Mouse (Mus musculus) limb, embryonic 12.5 days (tissue): ENCODE measurements around the gene Tnfrsf1a. TPM values are rescaled to one million over a fixed set of nuclear protein-coding genes. Genes with fewer than 3 reads are reported as not detected.

Experiments used
- ATAC-seq: fragments of 200-750 bp; cut with Nextera tagmentation; 2 replicates; pipeline ENCODE4 v1.8.0; 2017; ENCODE audit warnings: low read depth, moderate TSS enrichment; ENCODE audit not compliant: insufficient number of reproducible peaks, insufficient read depth, low FRiP score, low TSS enrichment
- H3K27ac ChIP-seq: fragments of 300-500 bp; sonication (generic); 2 replicates; pipeline ENCODE4 v1.5.1; 2016; ENCODE audit warnings: mild to moderate bottlenecking, moderate library complexity
- H3K27me3 ChIP-seq: fragments of 300-500 bp; sonication (generic); 2 replicates; pipeline ENCODE4 v1.6.1; 2016; ENCODE audit warnings: mild to moderate bottlenecking, moderate library complexity
- H3K36me3 ChIP-seq: fragments of 300-500 bp; sonication (generic); 2 replicates; pipeline ENCODE4 v1.6.1; 2016; ENCODE audit warnings: mild to moderate bottlenecking, moderate library complexity
- H3K4me1 ChIP-seq: fragments of 300-500 bp; sonication (generic); replicated peaks from 2 replicates; pipeline ENCODE4 v1.6.1; 2016
- H3K4me2 ChIP-seq: fragments of 300-500 bp; sonication (generic); 2 replicates; pipeline ENCODE4 v1.6.1; 2016; ENCODE audit warnings: mild to moderate bottlenecking, moderate library complexity
- H3K4me3 ChIP-seq: fragments of 300-500 bp; sonication (generic); replicated peaks from 2 replicates; pipeline ENCODE4 v1.5.1; 2016; ENCODE audit warnings: mild to moderate bottlenecking
- H3K9ac ChIP-seq: fragments of 300-500 bp; sonication (generic); replicated peaks from 2 replicates; pipeline ENCODE4 v1.6.1; 2016; ENCODE audit warnings: mild to moderate bottlenecking, moderate library complexity
- H3K9me3 ChIP-seq: fragments of 300-500 bp; sonication (generic); 2 replicates; pipeline ENCODE4 v1.6.1; 2016; ENCODE audit warnings: mild to moderate bottlenecking, moderate library complexity
- WGBS: fragments of 180-500 bp; shearing (Covaris S2); methylation state at CpG from one replicate; pipeline ENCODE4 v1.1.7; 2016; 5-methylcytosine and 5-hydroxymethylcytosine counted together
- polyA plus RNA-seq: library from polyadenylated mRNA; unstranded; fragments of >200 nt; fragmentation: Nextera tagmentation; extraction: Ambion mirVana; gene quantifications from 2 replicates; pipeline ENCODE4 v1.2.1, GENCODE M21; 2016

The Tnfrsf1a gene
- polyA plus RNA-seq, 1 experiment from 2014 or later = 50.3 TPM

DNA sequence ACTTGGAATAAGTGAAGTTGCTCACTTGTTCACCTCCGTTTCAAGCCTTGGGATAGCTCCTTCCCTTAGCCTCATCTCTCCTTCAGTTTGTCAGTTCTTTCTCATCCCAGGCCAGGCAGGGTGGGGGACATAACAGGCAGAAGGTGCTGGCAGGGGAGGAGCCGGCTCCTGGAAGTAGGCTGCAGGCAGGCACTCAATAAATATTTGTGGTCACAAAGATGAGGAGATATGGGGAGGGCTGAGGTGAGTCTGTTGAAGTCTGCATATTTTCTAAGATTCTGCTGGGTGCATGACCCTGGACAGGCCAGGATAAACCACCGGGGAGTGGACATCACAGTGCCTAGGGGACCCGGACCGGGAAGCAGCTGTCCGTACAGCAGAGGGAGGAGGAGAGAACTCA is 25.6 kb upstream of the Tnfrsf1a start:
- Histone ChIP-seq H3K9ac (no peak overlapping the region), H3K4me3 (no peak overlapping the region), H3K9me3 (no peaks in the 10 kb centered on the region), H3K4me2 (no peak overlapping the region), H3K27ac (no peak overlapping the region), H3K36me3 (no peaks in the 10 kb centered on the region), H3K27me3 (peaks cover 55% of the 10 kb centered on the region), H3K4me1 (peaks cover 6% of the 10 kb centered on the region; the same call in 1 of the 2 replicates)
- no peak for ATAC-seq
- 53% methylated on average over 6 of the region's 6 CpGs for WGBS

- WGBS = 73% methylated on average over 6 of the region's 6 CpGs
- no peak overlapping the region for H3K27ac ChIP-seq
These were observed 23.8 kb upstream of the Tnfrsf1a start for GRCm38 (mm10) chr6:125325337-125325736.

GRCm38 (mm10) chr6:125328243-125328642 is 20.9 kb upstream of the Tnfrsf1a start:
- H3K9ac ChIP-seq = no peak overlapping the region
- H3K4me2 ChIP-seq = no peak overlapping the region
- no peak overlapping the region for H3K4me3 ChIP-seq
- 0 out of 2 replicates have a peak, but pooled peaks cover 10% of the 10 kb centered on the region for H3K4me1 ChIP-seq
- H3K27me3 ChIP-seq = peaks cover 8% of the 10 kb centered on the region
- 85% methylated on average over 5 of the region's 5 CpGs for WGBS
- no peaks in the 10 kb centered on the region for H3K36me3 ChIP-seq
- no peak overlapping the region for H3K27ac ChIP-seq
- no peaks in the 10 kb centered on the region for H3K9me3 ChIP-seq
- ATAC-seq = no peak

More at GRCm38 (mm10) chr6:125325337-125325736, 23.8 kb upstream of the Tnfrsf1a start:
- Histone ChIP-seq H3K9ac (no peak overlapping the region), H3K9me3 (no peaks in the 10 kb centered on the region), H3K4me3 (no peak overlapping the region), H3K4me2 (no peak overlapping the region), H3K4me1 (peaks cover 13% of the 10 kb centered on the region; the same call in 1 of the 2 replicates), H3K27me3 (peaks cover 37% of the 10 kb centered on the region), H3K36me3 (no peaks in the 10 kb centered on the region)
- ATAC-seq = no peak

GRCm38 (mm10) chr6:125330626-125331326 is 18.4 kb upstream of the Tnfrsf1a start:
- H3K27ac ChIP-seq = no peak overlapping the region
- H3K36me3 ChIP-seq = no peaks in the 10 kb centered on the region
- WGBS = under 1% methylated on average over 39 of the region's 39 CpGs
- no peaks in the 10 kb centered on the region for H3K9me3 ChIP-seq
- peak; percentile 85 for ATAC-seq
- H3K4me3 ChIP-seq = peak overlapping the region; percentile 50
- peak overlapping the region; percentile 63 for H3K9ac ChIP-seq
- no peaks in the 10 kb centered on the region for H3K27me3 ChIP-seq
- 0 out of 2 replicates have a peak, but pooled peaks cover 10% of the 10 kb centered on the region for H3K4me1 ChIP-seq
- H3K4me2 ChIP-seq = peak overlapping the region; percentile 77

- no peaks in the 10 kb centered on the region for H3K9me3 ChIP-seq
- 0 out of 2 replicates have a peak, but pooled peaks cover 10% of the 10 kb centered on the region for H3K4me1 ChIP-seq
- H3K4me3 ChIP-seq = no peak overlapping the region
- WGBS = 79% methylated on average over 14 of the region's 14 CpGs
- H3K27ac ChIP-seq = no peak overlapping the region
- no peak overlapping the region for H3K9ac ChIP-seq
- no peak for ATAC-seq
- no peaks in the 10 kb centered on the region for H3K27me3 ChIP-seq
- no peaks in the 10 kb centered on the region for H3K36me3 ChIP-seq
- H3K4me2 ChIP-seq = no peak overlapping the region
These were observed 15.9 kb upstream of the Tnfrsf1a start for GRCm38 (mm10) chr6:125333112-125333899.

DNA sequence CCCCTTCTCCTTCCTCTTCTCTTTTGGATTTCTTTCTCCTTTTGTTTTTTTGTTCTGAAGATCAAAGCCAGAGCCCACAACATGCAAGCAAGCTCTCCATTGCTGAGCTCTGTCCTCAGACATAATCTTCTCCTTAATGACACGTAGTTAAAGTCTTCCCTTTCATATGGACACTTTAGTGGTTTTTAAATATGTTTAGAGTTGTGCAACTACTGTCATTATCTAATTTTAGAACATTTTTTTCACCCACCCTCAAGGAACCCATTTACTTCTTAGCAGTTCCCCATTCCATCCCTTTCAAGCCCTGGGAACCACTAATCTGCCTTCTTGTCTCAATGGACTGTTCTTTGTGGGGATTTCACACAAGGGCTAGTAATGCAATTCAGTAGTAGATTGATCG is 14.8 kb upstream of the Tnfrsf1a start:
- no peak overlapping the region for H3K4me3 ChIP-seq
- 82% methylated on average over 2 of the region's 2 CpGs for WGBS
- no peak overlapping the region for H3K27ac ChIP-seq
- H3K27me3 ChIP-seq = no peaks in the 10 kb centered on the region
- H3K36me3 ChIP-seq = no peaks in the 10 kb centered on the region
- no peaks in the 10 kb centered on the region for H3K9me3 ChIP-seq
- no peak for ATAC-seq
- no peak overlapping the region for H3K4me2 ChIP-seq
- H3K9ac ChIP-seq = no peak overlapping the region
- 0 out of 2 replicates have a peak, but pooled peaks cover 10% of the 10 kb centered on the region for H3K4me1 ChIP-seq

- ATAC-seq = no peak
- WGBS = 70% methylated on average over 9 of the region's 9 CpGs
- no peak overlapping the region for H3K27ac ChIP-seq
- no peaks in the 10 kb centered on the region for H3K36me3 ChIP-seq
- no peak overlapping the region for H3K4me2 ChIP-seq
- 0 out of 2 replicates have a peak, but pooled peaks cover 3% of the 10 kb centered on the region for H3K27me3 ChIP-seq
- no peaks in the 10 kb centered on the region for H3K9me3 ChIP-seq
- no peak overlapping the region for H3K9ac ChIP-seq
- H3K4me1 ChIP-seq = peaks cover 11% of the 10 kb centered on the region
- no peak overlapping the region for H3K4me3 ChIP-seq
These were observed 10.1 kb upstream of the Tnfrsf1a start for GRCm38 (mm10) chr6:125338791-125339660.

DNA sequence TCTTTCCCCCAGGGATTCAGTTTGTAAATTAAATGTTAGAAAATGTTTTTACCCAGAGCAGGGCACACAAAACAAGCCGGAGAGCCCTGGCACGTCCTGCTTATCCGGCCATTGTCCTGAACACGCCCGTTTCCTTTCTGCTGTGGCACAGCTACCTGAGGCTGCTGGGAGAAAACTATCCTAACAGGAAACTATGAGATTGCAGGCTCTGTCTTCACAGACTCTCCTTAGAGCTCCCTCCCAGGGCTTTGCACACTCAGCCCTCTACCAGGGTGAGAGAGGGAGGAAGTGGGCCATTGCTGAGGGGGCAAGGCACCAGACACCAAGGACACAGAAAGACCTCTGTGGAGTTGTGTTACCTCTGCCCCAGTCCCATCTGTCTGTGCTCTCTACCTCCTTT is 8.9 kb upstream of the Tnfrsf1a start:
- Histone ChIP-seq H3K4me3 (no peak overlapping the region), H3K4me2 (no peak overlapping the region), H3K27ac (peak overlapping the region; percentile 69), H3K36me3 (no peaks in the 10 kb centered on the region), H3K9ac (no peak overlapping the region), H3K9me3 (no peaks in the 10 kb centered on the region), H3K4me1 (peaks cover 13% of the 10 kb centered on the region), H3K27me3 (0 out of 2 replicates have a peak, but pooled peaks cover 7% of the 10 kb centered on the region)
- ATAC-seq = no peak
- 79% methylated on average over 5 of the region's 5 CpGs for WGBS

GRCm38 (mm10) chr6:125342198-125342597 is 7.0 kb upstream of the Tnfrsf1a start:
- H3K9ac ChIP-seq = no peak overlapping the region
- no peak for ATAC-seq
- 78% methylated on average over 3 of the region's 3 CpGs for WGBS
- H3K27me3 ChIP-seq = 0 out of 2 replicates have a peak, but pooled peaks cover 7% of the 10 kb centered on the region
- H3K36me3 ChIP-seq = no peaks in the 10 kb centered on the region
- no peak overlapping the region for H3K4me3 ChIP-seq
- no peaks in the 10 kb centered on the region for H3K9me3 ChIP-seq
- H3K27ac ChIP-seq = no peak overlapping the region
- H3K4me1 ChIP-seq = peaks cover 13% of the 10 kb centered on the region
- H3K4me2 ChIP-seq = no peak overlapping the region

GRCm38 (mm10) chr6:125344084-125344483 is 5.1 kb upstream of the Tnfrsf1a start:
- Histone ChIP-seq H3K9me3 (no peaks in the 10 kb centered on the region), H3K4me2 (no peak overlapping the region), H3K36me3 (no peaks in the 10 kb centered on the region), H3K27me3 (0 out of 2 replicates have a peak, but pooled peaks cover 7% of the 10 kb centered on the region), H3K4me1 (peaks cover 24% of the 10 kb centered on the region), H3K4me3 (no peak overlapping the region), H3K27ac (no peak overlapping the region), H3K9ac (no peak overlapping the region)
- no peak for ATAC-seq
- WGBS = 20% methylated on average over 8 of the region's 8 CpGs
